Mouse (Mus musculus): ENCODE results near the gene Fbxo31. TPM values are rescaled to one million over a fixed set of nuclear protein-coding genes. Genes with fewer than 3 reads are reported as not detected.
A peak's percentile ranks its signal among the peaks of the same experiment; 100 is the strongest.

The Fbxo31 gene
- polyA plus RNA-seq, 1 experiment from 2014 or later, result 17.5 TPM

GRCm38 (mm10) chr8:121593293-121593692 lies 14.7 kb upstream of the Fbxo31 start:
- Histone ChIP-seq H3K9ac (ENCODE audit: low read length) (no peak overlapping the region), H3K27ac (ENCODE audit: low read depth, low read length) (no peak overlapping the region), H3K36me3 (ENCODE audit: control insufficient read depth, insufficient read depth, low read length) (peaks cover 47% of the 10 kb centered on the region), H3K27me3 (replicated peaks; ENCODE audit: control insufficient read depth, insufficient read depth, low read length) (no peaks in the 10 kb centered on the region), H3K4me2 (ENCODE audit: low read length) (no peak overlapping the region), H3K9me3 (replicated peaks; ENCODE audit: control insufficient read depth, low read length) (no peaks in the 10 kb centered on the region), H3K4me1 (ENCODE audit: control insufficient read depth, insufficient read depth, low read length) (peaks cover 19% of the 10 kb centered on the region), H3K4me3 (ENCODE audit: low read depth, low read length) (no peak overlapping the region)
- DNase-seq (ENCODE audit: low spot score) (no peak), ATAC-seq (no peak)
- WGBS, result 91% methylated on average over 5 of the region's 5 CpGs

- Histone ChIP-seq H3K27me3 (replicated peaks; ENCODE audit: control insufficient read depth, insufficient read depth, low read length) (no peaks in the 10 kb centered on the region), H3K27ac (ENCODE audit: low read depth, low read length) (peak overlapping the region; percentile 72; the same call in 1 of the 2 replicates), H3K36me3 (ENCODE audit: control insufficient read depth, insufficient read depth, low read length) (peaks cover 31% of the 10 kb centered on the region), H3K4me3 (ENCODE audit: low read depth, low read length) (peak overlapping the region; percentile 85), H3K4me2 (ENCODE audit: low read length) (peak overlapping the region; percentile 91), H3K9me3 (replicated peaks; ENCODE audit: control insufficient read depth, low read length) (no peaks in the 10 kb centered on the region), H3K4me1 (ENCODE audit: control insufficient read depth, insufficient read depth, low read length) (peaks cover 19% of the 10 kb centered on the region), H3K9ac (ENCODE audit: low read length) (peak overlapping the region; percentile 92)
- WGBS, result 18% methylated on average over 20 of the region's 20 CpGs
- ATAC-seq (no peak), DNase-seq (ENCODE audit: low spot score) (peak; percentile 51)
Measured at GRCm38 (mm10) chr8:121591178-121592066, 12.8 kb upstream of the Fbxo31 start.

- Histone ChIP-seq H3K27me3 (replicated peaks; ENCODE audit: control insufficient read depth, insufficient read depth, low read length) (no peaks in the 10 kb centered on the region), H3K9ac (ENCODE audit: low read length) (peak within 1 kb of the TSS; percentile 92), H3K36me3 (ENCODE audit: control insufficient read depth, insufficient read depth, low read length) (peaks cover 22% of the 10 kb centered on the region), H3K27ac (ENCODE audit: low read depth, low read length) (peak within 1 kb of the TSS; percentile 72), H3K4me1 (ENCODE audit: control insufficient read depth, insufficient read depth, low read length) (peaks cover 21% of the 10 kb centered on the region), H3K9me3 (replicated peaks; ENCODE audit: control insufficient read depth, low read length) (no peaks in the 10 kb centered on the region), H3K4me2 (ENCODE audit: low read length) (peak within 1 kb of the TSS; percentile 91), H3K4me3 (ENCODE audit: low read depth, low read length) (peak within 1 kb of the TSS; percentile 85)
- peak; percentile 97 for DNase-seq (ENCODE audit: low spot score)
- ATAC-seq, result peak; percentile 88
- under 1% methylated on average over 90 of the region's 94 CpGs for WGBS
Measured at GRCm38 (mm10) chr8:121590203-121591177, 11.9 kb upstream of the Fbxo31 start, which contains the start of gene Map1lc3b. TSS of gene Map1lc3b (plus strand) at chr8:121590361.

GRCm38 (mm10) chr8:121589205-121589726 lies 10.7 kb upstream of the Fbxo31 start:
- 59% methylated on average over 2 of the region's 2 CpGs for WGBS
- H3K9me3 ChIP-seq (replicated peaks; ENCODE audit: control insufficient read depth, low read length), result no peaks in the 10 kb centered on the region
- peaks cover 21% of the 10 kb centered on the region for H3K4me1 ChIP-seq (ENCODE audit: control insufficient read depth, insufficient read depth, low read length)
- H3K27ac ChIP-seq (ENCODE audit: low read depth, low read length), result no peak overlapping the region
- no peak overlapping the region for H3K4me3 ChIP-seq (ENCODE audit: low read depth, low read length)
- no peaks in the 10 kb centered on the region for H3K27me3 ChIP-seq (replicated peaks; ENCODE audit: control insufficient read depth, insufficient read depth, low read length)
- peak overlapping the region; percentile 91; the same call in 1 of the 2 replicates for H3K4me2 ChIP-seq (ENCODE audit: low read length)
- no peak for DNase-seq (ENCODE audit: low spot score)
- ATAC-seq, result no peak
- H3K36me3 ChIP-seq (ENCODE audit: control insufficient read depth, insufficient read depth, low read length), result peaks cover 11% of the 10 kb centered on the region
- H3K9ac ChIP-seq (ENCODE audit: low read length), result peak overlapping the region; percentile 56; the same call in 1 of the 2 replicates

- H3K9ac ChIP-seq (ENCODE audit: low read length), result no peak overlapping the region
- DNase-seq (ENCODE audit: low spot score) (no peak), ATAC-seq (no peak)
- H3K4me1 ChIP-seq (ENCODE audit: control insufficient read depth, insufficient read depth, low read length), result peaks cover 21% of the 10 kb centered on the region
- no peaks in the 10 kb centered on the region for H3K9me3 ChIP-seq (replicated peaks; ENCODE audit: control insufficient read depth, low read length)
- peaks cover 6% of the 10 kb centered on the region for H3K36me3 ChIP-seq (ENCODE audit: control insufficient read depth, insufficient read depth, low read length)
- no peak overlapping the region for H3K4me3 ChIP-seq (ENCODE audit: low read depth, low read length)
- WGBS, result 82% methylated on average over 4 of the region's 4 CpGs
- H3K4me2 ChIP-seq (ENCODE audit: low read length), result no peak overlapping the region
- H3K27ac ChIP-seq (ENCODE audit: low read depth, low read length), result no peak overlapping the region
- H3K27me3 ChIP-seq (replicated peaks; ENCODE audit: control insufficient read depth, insufficient read depth, low read length), result no peaks in the 10 kb centered on the region
Measured at GRCm38 (mm10) chr8:121588750-121589149, 10.1 kb upstream of the Fbxo31 start.

GRCm38 (mm10) chr8:121585159-121585825 lies 6.7 kb upstream of the Fbxo31 start:
- H3K27me3 ChIP-seq (replicated peaks; ENCODE audit: control insufficient read depth, insufficient read depth, low read length), result no peaks in the 10 kb centered on the region
- DNase-seq (ENCODE audit: low spot score), result peak; percentile 99
- ATAC-seq, result peak; percentile 96
- H3K4me3 ChIP-seq (ENCODE audit: low read depth, low read length), result peak overlapping the region; percentile 52
- no peak overlapping the region for H3K27ac ChIP-seq (ENCODE audit: low read depth, low read length)
- H3K9ac ChIP-seq (ENCODE audit: low read length), result peak overlapping the region; percentile 59
- peaks cover 8% of the 10 kb centered on the region for H3K4me1 ChIP-seq (ENCODE audit: control insufficient read depth, insufficient read depth, low read length)
- under 1% methylated on average over 47 of the region's 47 CpGs for WGBS
- peak overlapping the region; percentile 53 for H3K4me2 ChIP-seq (ENCODE audit: low read length)
- H3K9me3 ChIP-seq (replicated peaks; ENCODE audit: control insufficient read depth, low read length), result no peaks in the 10 kb centered on the region
- no peaks in the 10 kb centered on the region for H3K36me3 ChIP-seq (ENCODE audit: control insufficient read depth, insufficient read depth, low read length)

- Histone ChIP-seq H3K27me3 (replicated peaks; ENCODE audit: control insufficient read depth, insufficient read depth, low read length) (no peaks in the 10 kb centered on the region), H3K36me3 (ENCODE audit: control insufficient read depth, insufficient read depth, low read length) (no peaks in the 10 kb centered on the region), H3K9ac (ENCODE audit: low read length) (peak overlapping the region; percentile 59; the same call in 1 of the 2 replicates), H3K4me2 (ENCODE audit: low read length) (peak overlapping the region; percentile 53), H3K9me3 (replicated peaks; ENCODE audit: control insufficient read depth, low read length) (no peaks in the 10 kb centered on the region), H3K4me3 (ENCODE audit: low read depth, low read length) (peak overlapping the region; percentile 52), H3K4me1 (ENCODE audit: control insufficient read depth, insufficient read depth, low read length) (peaks cover 6% of the 10 kb centered on the region), H3K27ac (ENCODE audit: low read depth, low read length) (no peak overlapping the region)
- DNase-seq (ENCODE audit: low spot score) (no peak), ATAC-seq (no peak)
- 47% methylated on average over 13 of the region's 13 CpGs for WGBS
Measured at GRCm38 (mm10) chr8:121584730-121585129, 6.1 kb upstream of the Fbxo31 start.

- 65% methylated on average over 8 of the region's 8 CpGs for WGBS
- H3K27me3 ChIP-seq (replicated peaks; ENCODE audit: control insufficient read depth, insufficient read depth, low read length), result no peaks in the 10 kb centered on the region
- H3K4me3 ChIP-seq (ENCODE audit: low read depth, low read length), result no peak overlapping the region
- H3K4me2 ChIP-seq (ENCODE audit: low read length), result no peak overlapping the region
- no peak overlapping the region for H3K27ac ChIP-seq (ENCODE audit: low read depth, low read length)
- H3K4me1 ChIP-seq (ENCODE audit: control insufficient read depth, insufficient read depth, low read length), result peaks cover 3% of the 10 kb centered on the region; the same call in 1 of the 2 replicates
- H3K9ac ChIP-seq (ENCODE audit: low read length), result no peak overlapping the region
- no peaks in the 10 kb centered on the region for H3K36me3 ChIP-seq (ENCODE audit: control insufficient read depth, insufficient read depth, low read length)
- ATAC-seq, result no peak
- DNase-seq (ENCODE audit: low spot score), result no peak
- no peaks in the 10 kb centered on the region for H3K9me3 ChIP-seq (replicated peaks; ENCODE audit: control insufficient read depth, low read length)
Measured at GRCm38 (mm10) chr8:121583653-121584052, 5.0 kb upstream of the Fbxo31 start.
